Mouse (Mus musculus): ENCODE measurements around the gene Nrip1. TPM values are rescaled to one million over a fixed set of nuclear protein-coding genes. Genes with fewer than 3 reads are reported as not detected.

Gene Nrip1
- total RNA-seq, 2 experiments from 2014 or later, result 64.1 to 67.3 TPM

GRCm38 (mm10) chr16:76321527-76322165 is 52.0 kb downstream of the Nrip1 start:
- intact Hi-C loops (cut with DNase I), result no loop called here
- DNase-seq (ENCODE audit: low spot score in 2 of 2), result no peak

- intact Hi-C loops (cut with DNase I), result no loop called here
Observed at GRCm38 (mm10) chr16:76320118-76320473, 53.5 kb downstream of the Nrip1 start.

GRCm38 (mm10) chr16:76319364-76320117 is 54.1 kb downstream of the Nrip1 start:
- intact Hi-C loops (cut with DNase I), result no loop called here
- DNase-seq (ENCODE audit: low spot score in 2 of 2), result no peak

More at GRCm38 (mm10) chr16:76320118-76320473, 53.5 kb downstream of the Nrip1 start:
- no peak for DNase-seq (ENCODE audit: low spot score in 2 of 2)

- intact Hi-C loops (cut with DNase I), result no loop called here
- no peak for DNase-seq (ENCODE audit: low spot score in 2 of 2)
Observed at GRCm38 (mm10) chr16:76318331-76318922, 55.2 kb downstream of the Nrip1 start.

- no peak for DNase-seq (ENCODE audit: low spot score in 2 of 2)
- intact Hi-C loops (cut with DNase I), result no loop called here
Observed at GRCm38 (mm10) chr16:76316940-76317822, 56.4 kb downstream of the Nrip1 start.

- no peak for DNase-seq (ENCODE audit: low spot score in 2 of 2)
- intact Hi-C loops (cut with DNase I), result no loop called here
Observed at GRCm38 (mm10) chr16:76315642-76316041, 58.0 kb downstream of the Nrip1 start.

GRCm38 (mm10) chr16:76314013-76314950 is 59.3 kb downstream of the Nrip1 start:
- DNase-seq (ENCODE audit: low spot score in 2 of 2), result no peak
- intact Hi-C loops (cut with DNase I), result no loop called here

- intact Hi-C loops (cut with DNase I), result no loop called here
- DNase-seq (ENCODE audit: low spot score in 2 of 2), result no peak
Observed at GRCm38 (mm10) chr16:76312887-76313420, 60.7 kb downstream of the Nrip1 start.

- intact Hi-C loops (cut with DNase I), result no loop called here
- DNase-seq (ENCODE audit: low spot score in 2 of 2), result no peak
Observed at GRCm38 (mm10) chr16:76310791-76311190, 62.8 kb downstream of the Nrip1 start.

GRCm38 (mm10) chr16:76310286-76310685 is 63.3 kb downstream of the Nrip1 start:
- intact Hi-C loops (cut with DNase I), result no loop called here
- no peak for DNase-seq (ENCODE audit: low spot score in 2 of 2)

GRCm38 (mm10) chr16:76309280-76309679 is 64.3 kb downstream of the Nrip1 start:
- DNase-seq (ENCODE audit: low spot score in 2 of 2), result no peak
- intact Hi-C loops (cut with DNase I), result no loop called here

- intact Hi-C loops (cut with DNase I), result no loop called here
- DNase-seq (ENCODE audit: low spot score in 2 of 2), result no peak
Observed at GRCm38 (mm10) chr16:76307039-76307438, 66.6 kb downstream of the Nrip1 start.

- intact Hi-C loops (cut with DNase I), result no loop called here
- DNase-seq (ENCODE audit: low spot score in 2 of 2), result no peak
Observed at GRCm38 (mm10) chr16:76306446-76306845, 67.2 kb downstream of the Nrip1 start.

GRCm38 (mm10) chr16:76303436-76303835 is 70.2 kb downstream of the Nrip1 start:
- intact Hi-C loops (cut with DNase I), result no loop called here
- no peak for DNase-seq (ENCODE audit: low spot score in 2 of 2)

GRCm38 (mm10) chr16:76301728-76302050 is 71.9 kb downstream of the Nrip1 start:
- intact Hi-C loops (cut with DNase I), result no loop called here
- no peak for DNase-seq (ENCODE audit: low spot score in 2 of 2)

GRCm38 (mm10) chr16:76301037-76301727 is 72.4 kb downstream of the Nrip1 start:
- intact Hi-C loops (cut with DNase I), result no loop called here

GRCm38 (mm10) chr16:76300452-76300851 is 73.2 kb downstream of the Nrip1 start:
- intact Hi-C loops (cut with DNase I), result no loop called here
- DNase-seq (ENCODE audit: low spot score in 2 of 2), result no peak

More at GRCm38 (mm10) chr16:76301037-76301727, 72.4 kb downstream of the Nrip1 start:
- DNase-seq (ENCODE audit: low spot score in 2 of 2), result no peak

GRCm38 (mm10) chr16:76299511-76299910 is 74.1 kb downstream of the Nrip1 start:
- intact Hi-C loops (cut with DNase I), result no loop called here
- no peak for DNase-seq (ENCODE audit: low spot score in 2 of 2)
